Mouse (Mus musculus) urinary bladder, postnatal 14 days (tissue): Measurements from ENCODE around the gene Rpl27.
A peak's percentile ranks its signal among the peaks of the same experiment; 100 is the strongest.
"Not testable (repeated sequence)": the region's sequence is repeated elsewhere in the genome, so short reads cannot be mapped to it uniquely, and the experiment has no call there.

ENCODE experiments used
- DNase-seq: peaks from one replicate; pipeline ENCODE4 v3.0.0; 2021; ENCODE audit warnings: low spot score

The Rpl27 gene

DNA sequence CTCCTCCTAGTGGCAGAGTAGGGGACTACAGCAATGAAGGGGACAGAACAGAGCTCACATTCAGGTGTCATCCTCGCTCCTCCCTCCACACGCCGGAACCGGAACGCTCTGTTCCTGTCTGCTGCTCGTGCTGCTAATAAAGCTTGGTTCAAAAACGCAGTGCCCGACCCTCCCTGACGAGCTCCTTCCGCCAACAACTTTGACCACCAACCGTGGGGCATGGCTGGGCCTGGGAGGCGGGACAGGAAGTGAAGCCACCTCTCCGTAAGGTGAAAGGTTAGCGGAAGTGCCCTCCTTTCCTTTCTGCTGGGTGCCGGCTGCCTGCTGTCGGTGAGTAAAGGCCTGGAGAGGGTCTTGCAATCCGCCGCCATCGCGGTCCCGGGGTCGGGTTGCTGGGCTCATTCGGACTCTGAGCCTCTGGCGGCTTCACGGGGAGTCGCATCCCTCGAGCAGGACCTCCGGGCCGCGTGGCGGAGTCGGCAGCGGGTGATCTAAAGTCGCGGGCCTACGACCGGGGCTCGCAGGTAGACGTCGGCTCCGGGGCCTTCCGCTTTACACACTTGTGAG lies at the start of gene Rpl27:
Rpl27 (plus strand) TSS at position 172 of the 567 bp plus-strand sequence.
- DNase-seq, result peak; percentile 97

DNA sequence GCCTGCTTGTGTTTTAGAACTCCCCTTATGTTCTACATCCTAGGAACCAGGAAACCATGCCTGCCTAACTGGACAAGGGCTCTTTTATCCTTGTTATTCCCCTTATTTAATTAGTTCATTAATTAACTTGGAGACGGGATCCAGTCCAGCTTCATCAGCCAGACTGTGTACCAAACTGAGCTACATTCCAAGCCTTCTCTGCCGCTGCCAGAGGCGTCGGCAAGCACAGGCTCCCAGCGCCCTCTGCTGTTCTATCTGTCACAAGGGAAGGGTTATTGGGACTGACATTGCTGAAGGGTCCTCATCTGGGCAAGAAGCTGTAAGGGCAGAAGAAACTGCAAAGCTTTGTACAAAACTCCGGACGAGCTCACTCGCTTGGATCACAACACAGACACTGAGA lies 47.0 kb upstream of the Rpl27 start:
- peak; percentile 81 for DNase-seq

DNA sequence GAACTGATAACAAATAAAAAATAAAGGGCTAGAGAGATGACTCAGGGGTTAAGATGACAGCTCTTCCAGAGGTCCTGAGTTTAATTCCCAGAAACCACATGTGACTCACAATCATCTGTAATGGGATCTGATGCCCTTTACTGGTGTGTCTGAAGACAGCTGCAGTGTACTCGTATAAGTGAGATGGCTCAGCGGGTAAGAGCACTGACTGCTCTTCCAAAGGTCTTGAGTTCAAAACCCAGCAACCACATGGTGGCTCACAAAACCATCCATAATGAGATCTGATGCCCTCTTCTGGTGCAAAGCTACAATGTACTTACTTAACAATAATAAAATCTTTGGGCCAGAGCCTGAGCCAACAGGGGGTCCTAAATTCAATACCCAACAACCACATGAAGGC lies 26.8 kb upstream of the Rpl27 start:
- no peak for DNase-seq

- no peak for DNase-seq
Measured at GRCm38 (mm10) chr11:101416433-101417100, 25.5 kb upstream of the Rpl27 start.

DNA sequence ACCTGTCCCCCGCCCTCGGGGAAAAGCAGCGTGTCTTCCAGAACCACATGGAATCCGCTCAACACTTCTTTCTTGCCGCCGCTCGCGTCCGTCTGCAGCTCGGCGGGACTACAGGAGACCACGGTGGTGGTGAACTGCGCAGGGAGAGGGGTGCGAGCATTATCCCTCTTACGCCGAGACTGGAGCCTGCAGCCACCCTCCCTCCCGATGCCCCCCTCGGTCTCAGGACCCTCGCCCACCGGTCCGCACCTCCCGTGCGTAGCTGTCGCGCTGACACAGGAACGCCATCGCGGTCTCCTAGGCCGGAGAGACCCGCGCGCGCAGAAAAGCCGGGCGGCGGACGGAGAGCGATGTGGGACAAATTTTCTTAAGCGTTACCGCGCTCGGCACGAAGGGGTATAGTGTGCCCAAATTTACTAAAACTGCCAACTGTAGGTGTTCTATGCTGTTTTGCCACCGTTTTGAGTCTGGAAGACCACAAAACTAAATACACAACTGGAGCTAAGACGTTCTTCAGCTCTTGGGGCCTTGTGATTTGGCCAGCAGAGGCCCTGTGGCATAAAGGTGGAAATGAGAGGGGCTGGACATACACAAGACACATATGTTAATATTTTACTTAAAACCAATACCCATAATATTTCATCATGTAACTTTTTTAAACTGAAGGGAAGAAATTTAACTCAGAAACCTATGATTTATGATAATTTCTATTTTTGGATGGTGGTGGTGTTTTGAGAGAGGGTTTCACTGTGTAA lies 24.8 kb upstream of the Rpl27 start, which contains the start of gene Aarsd1:
Aarsd1 (minus strand) TSS at position 515 of the 755 bp plus-strand sequence.
- peak; percentile 88 for DNase-seq

DNA sequence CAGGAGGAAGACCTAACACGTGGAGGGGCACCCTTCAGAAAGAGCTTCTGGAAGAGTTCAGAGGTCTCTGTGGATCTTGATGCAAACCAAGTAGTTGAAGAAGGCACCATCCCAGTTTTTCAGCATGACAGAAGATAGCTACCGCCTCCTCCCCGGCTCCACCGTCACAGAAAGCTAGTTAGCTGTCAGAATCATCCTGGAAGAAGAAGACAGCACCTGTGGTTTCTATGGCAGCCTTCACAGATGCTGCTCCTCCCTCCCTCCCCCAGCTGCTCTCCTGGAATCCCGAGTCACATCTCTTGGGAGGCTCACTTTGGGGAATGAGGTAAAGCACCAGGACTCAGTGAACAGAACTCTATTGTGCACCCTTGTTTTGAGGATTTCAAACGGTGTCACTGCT lies 23.1 kb upstream of the Rpl27 start:
- no peak for DNase-seq

DNA sequence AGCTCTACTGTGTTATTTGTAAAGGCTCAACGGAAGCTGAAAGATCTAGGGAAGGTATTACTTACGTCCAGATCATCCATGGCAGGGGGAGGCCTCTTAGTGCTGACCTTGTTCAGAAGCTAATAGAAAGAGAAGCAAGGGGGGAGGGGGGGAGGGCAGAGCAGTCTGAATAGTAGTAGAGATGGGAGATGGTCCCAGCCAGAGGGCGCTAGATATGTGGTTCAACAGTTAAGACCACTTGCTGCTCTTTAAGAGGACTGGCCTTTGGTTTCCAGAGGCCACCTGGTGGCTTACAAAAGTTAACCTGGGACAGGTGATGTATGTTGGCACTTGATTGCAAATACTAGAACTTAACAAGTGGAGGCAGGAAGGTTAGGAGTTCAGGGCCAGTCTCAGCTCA lies 22.5 kb upstream of the Rpl27 start:
- DNase-seq, result no peak

- DNase-seq, result no peak
Measured at GRCm38 (mm10) chr11:101420148-101420547, 21.9 kb upstream of the Rpl27 start.

- DNase-seq, result peak; percentile 41
Measured at GRCm38 (mm10) chr11:101424105-101424851, 17.8 kb upstream of the Rpl27 start, which contains the start of gene Gm27029. Gene Gm27029, minus strand, starts transcription at chr11:101424796.

- peak; percentile 100 for DNase-seq
Measured at GRCm38 (mm10) chr11:101424925-101425813, 16.9 kb upstream of the Rpl27 start, which contains the start of the genes Rundc1 and Ptges3l. Gene Rundc1, plus strand, starts transcription at chr11:101425085. Gene Ptges3l, minus strand, starts transcription at chr11:101425333.

GRCm38 (mm10) chr11:101426165-101426564 lies 15.9 kb upstream of the Rpl27 start:
- no peak for DNase-seq

DNA sequence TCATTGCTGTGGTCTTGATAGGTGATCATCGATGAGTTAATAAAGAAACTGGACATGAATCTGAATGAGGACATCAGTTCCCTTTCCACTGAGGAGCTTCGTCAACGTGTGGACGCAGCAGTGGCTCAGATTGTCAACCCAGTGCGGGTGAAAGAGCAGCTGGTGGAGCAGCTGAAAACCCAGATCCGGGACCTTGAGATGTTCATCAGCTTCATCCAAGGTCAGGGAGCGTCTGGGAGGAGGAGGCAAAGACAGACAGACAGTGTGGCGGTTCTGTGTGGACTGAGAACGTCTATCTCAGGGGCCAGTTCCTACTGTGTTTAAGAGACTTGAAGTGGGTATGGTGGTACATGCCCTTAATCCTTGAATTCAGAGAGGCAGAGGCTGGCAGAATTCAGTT lies 10.8 kb upstream of the Rpl27 start:
- DNase-seq, result no peak

DNA sequence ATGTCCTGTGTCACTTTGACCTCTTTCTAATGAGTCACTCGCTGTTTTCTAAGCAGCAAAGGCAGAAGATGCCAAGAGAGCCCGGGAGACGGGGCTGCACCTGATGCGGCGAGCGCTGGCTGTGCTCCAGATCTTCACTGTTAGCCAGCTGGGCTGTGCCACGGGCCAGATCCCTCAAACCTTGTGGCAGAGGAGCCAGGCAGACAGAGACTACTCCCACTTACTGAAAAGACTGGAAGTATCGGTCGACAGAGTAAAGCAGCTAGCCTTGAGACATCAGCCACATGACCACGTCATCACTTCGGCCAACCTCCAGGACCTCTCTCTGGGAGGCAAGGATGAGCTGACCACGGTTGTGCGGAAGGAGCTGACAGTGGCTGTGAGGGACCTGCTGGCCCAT lies 8.7 kb upstream of the Rpl27 start:
- no peak for DNase-seq

- no peak for DNase-seq
Measured at GRCm38 (mm10) chr11:101435831-101436230, 6.3 kb upstream of the Rpl27 start.

GRCm38 (mm10) chr11:101436916-101437315 lies 5.2 kb upstream of the Rpl27 start:
- no peak for DNase-seq

DNA sequence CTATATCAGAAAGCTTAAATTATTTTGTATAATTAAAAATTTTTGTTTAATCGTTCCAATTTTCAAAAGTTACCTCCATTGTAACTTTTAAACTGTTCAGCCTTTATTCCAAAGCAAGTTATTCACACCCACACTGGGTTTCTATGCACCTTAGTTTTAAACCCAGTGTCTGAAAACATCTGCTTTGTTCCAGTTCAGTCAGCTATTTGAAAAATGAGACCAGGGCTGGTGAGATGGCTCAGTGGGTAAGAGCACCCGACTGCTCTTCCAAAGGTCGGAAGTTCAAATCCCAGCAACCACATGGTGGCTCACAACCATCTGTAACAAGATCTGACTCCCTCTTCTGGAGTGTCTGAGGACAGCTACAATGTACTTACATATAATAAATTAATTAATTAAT lies 4.1 kb upstream of the Rpl27 start:
- DNase-seq, result not testable (repeated sequence)

- DNase-seq, result not testable (repeated sequence)
Measured at GRCm38 (mm10) chr11:101441450-101442126, 510 bp upstream of the Rpl27 start.

DNA sequence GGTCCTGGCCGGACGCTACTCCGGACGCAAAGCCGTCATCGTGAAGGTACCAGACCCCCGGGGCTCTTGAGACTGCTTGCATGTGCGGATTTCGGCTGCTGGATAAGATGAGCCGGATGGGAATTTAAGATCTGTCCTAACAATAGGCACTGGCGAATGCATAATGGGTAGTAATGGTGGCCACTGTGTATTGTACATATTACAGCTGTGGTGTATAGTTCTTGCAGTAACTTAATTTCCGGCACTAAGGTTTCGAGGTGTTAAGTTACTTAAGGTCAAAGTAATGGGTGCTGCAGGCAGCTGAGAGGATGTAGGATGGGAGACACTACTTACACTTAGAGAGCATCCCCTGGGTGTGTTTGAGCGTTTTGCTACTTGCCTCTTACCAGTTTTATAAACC lies 662 bp downstream of the Rpl27 start:
- no peak for DNase-seq

DNA sequence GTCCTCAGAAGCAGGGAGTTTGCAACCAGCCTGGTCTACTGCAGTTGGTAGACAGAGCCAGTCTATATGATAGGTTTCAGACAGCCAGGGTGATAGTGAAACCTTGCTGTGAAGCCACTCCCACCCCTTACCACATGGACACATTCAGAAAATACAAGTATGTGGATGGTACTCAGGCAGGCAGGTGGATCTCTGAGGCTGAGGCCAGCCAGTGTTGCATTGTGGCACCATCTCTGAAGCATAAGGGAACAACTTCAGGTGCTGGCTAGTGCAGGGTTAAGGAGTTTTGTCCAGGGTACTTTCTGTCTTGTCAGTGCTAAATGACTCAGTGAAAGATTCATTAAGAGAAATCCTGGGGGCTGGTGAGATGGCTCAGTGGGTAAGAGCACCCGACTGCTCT lies 4.2 kb downstream of the Rpl27 start:
- DNase-seq, result no peak

DNA sequence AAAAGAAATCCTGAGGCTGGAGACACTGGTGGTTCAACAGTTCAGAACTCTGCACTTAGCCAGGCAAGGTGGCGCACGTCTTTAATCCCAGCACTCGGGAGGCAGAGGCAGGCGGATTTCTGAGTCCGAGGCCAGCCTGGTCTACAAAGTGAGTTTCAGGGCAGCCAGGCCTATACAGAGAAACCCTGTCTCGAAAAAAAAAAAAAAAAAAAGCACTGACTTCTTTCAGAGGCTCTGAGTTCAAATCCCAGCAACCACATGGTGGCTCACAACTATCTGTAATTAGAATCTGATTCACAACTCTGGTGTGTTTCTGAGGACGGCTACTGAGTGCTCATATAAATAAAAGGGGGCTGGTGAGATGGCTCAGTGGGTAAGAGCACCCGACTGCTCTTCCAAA lies 4.8 kb downstream of the Rpl27 start:
- DNase-seq, result not testable (repeated sequence)

DNA sequence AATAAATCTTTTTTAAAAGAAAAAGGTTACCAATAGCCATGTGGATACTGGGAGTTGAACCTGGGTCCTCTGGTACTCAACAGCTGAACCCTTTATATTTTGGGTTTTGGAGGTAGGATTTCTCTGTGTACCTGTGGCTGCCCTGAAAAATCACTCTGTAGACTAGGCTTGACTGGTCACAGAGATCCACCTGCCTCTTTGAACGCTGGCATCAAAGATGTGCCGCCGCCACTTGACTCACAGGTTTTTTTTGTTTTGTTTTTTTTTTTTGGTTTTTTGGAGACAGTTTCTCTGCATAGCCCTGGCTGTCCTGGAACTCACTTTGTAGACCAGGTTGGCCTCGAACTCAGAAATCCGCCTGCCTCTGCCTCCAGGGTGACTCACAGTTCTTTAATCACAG lies 5.7 kb downstream of the Rpl27 start:
- no peak for DNase-seq
